Mouse (Mus musculus): ENCODE results near the gene Katnb1. TPM values are rescaled to one million over a fixed set of nuclear protein-coding genes. Genes with fewer than 3 reads are reported as not detected.

The Katnb1 gene
- polyA plus RNA-seq, 1 experiment from 2014 or later: 49.9 TPM

- peak; percentile 50 for ATAC-seq
- 37% methylated on average over 3 of the region's 3 CpGs for WGBS
- H3K4me2 ChIP-seq (ENCODE audit: low read length): no peak overlapping the region
- no peak overlapping the region for H3K4me3 ChIP-seq (replicated peaks; ENCODE audit: low read length)
- no peaks in the 10 kb centered on the region for H3K9me3 ChIP-seq (ENCODE audit: control insufficient read depth, low read length)
- H3K27me3 ChIP-seq (replicated peaks; ENCODE audit: control insufficient read depth, insufficient read depth, low read length): peaks cover 10% of the 10 kb centered on the region
- no peaks in the 10 kb centered on the region for H3K36me3 ChIP-seq (ENCODE audit: control insufficient read depth, insufficient read depth)
- peaks cover 14% of the 10 kb centered on the region for H3K4me1 ChIP-seq (replicated peaks; ENCODE audit: control insufficient read depth, insufficient read depth, low read length)
- H3K27ac ChIP-seq (ENCODE audit: low read length): no peak overlapping the region
- H3K9ac ChIP-seq (replicated peaks; ENCODE audit: low read depth, low read length): no peak overlapping the region
These were observed 54.3 kb downstream of the Katnb1 start for GRCm38 (mm10) chr8:95135242-95135641.

GRCm38 (mm10) chr8:95136218-95136617 lies 55.2 kb downstream of the Katnb1 start:
- H3K9ac ChIP-seq (replicated peaks; ENCODE audit: low read depth, low read length): no peak overlapping the region
- peaks cover 13% of the 10 kb centered on the region for H3K27me3 ChIP-seq (replicated peaks; ENCODE audit: control insufficient read depth, insufficient read depth, low read length)
- no peak overlapping the region for H3K4me3 ChIP-seq (replicated peaks; ENCODE audit: low read length)
- peaks cover 15% of the 10 kb centered on the region for H3K4me1 ChIP-seq (replicated peaks; ENCODE audit: control insufficient read depth, insufficient read depth, low read length)
- WGBS: 69% methylated on average over 3 of the region's 3 CpGs
- no peak overlapping the region for H3K27ac ChIP-seq (ENCODE audit: low read length)
- H3K4me2 ChIP-seq (ENCODE audit: low read length): no peak overlapping the region
- no peaks in the 10 kb centered on the region for H3K9me3 ChIP-seq (ENCODE audit: control insufficient read depth, low read length)
- ATAC-seq: no peak
- H3K36me3 ChIP-seq (ENCODE audit: control insufficient read depth, insufficient read depth): no peaks in the 10 kb centered on the region

- H3K9me3 ChIP-seq (ENCODE audit: control insufficient read depth, low read length): no peaks in the 10 kb centered on the region
- no peaks in the 10 kb centered on the region for H3K36me3 ChIP-seq (ENCODE audit: control insufficient read depth, insufficient read depth)
- H3K27me3 ChIP-seq (replicated peaks; ENCODE audit: control insufficient read depth, insufficient read depth, low read length): peaks cover 13% of the 10 kb centered on the region
- H3K27ac ChIP-seq (ENCODE audit: low read length): no peak overlapping the region
- 23% methylated on average over 12 of the region's 12 CpGs for WGBS
- no peak overlapping the region; the same call in 1 of the 2 replicates for H3K4me2 ChIP-seq (ENCODE audit: low read length)
- H3K9ac ChIP-seq (replicated peaks; ENCODE audit: low read depth, low read length): no peak overlapping the region; the same call in 1 of the 2 replicates
- H3K4me1 ChIP-seq (replicated peaks; ENCODE audit: control insufficient read depth, insufficient read depth, low read length): peaks cover 23% of the 10 kb centered on the region
- ATAC-seq: no peak
- peak overlapping the region; percentile 21 for H3K4me3 ChIP-seq (replicated peaks; ENCODE audit: low read length)
These were observed 56.2 kb downstream of the Katnb1 start for GRCm38 (mm10) chr8:95137201-95137600.

- peaks cover 27% of the 10 kb centered on the region for H3K4me1 ChIP-seq (replicated peaks; ENCODE audit: control insufficient read depth, insufficient read depth, low read length)
- ATAC-seq: no peak
- 1% methylated on average over 28 of the region's 28 CpGs for WGBS
- H3K4me3 ChIP-seq (replicated peaks; ENCODE audit: low read length): peak overlapping the region; percentile 21
- peak overlapping the region; percentile 47 for H3K4me2 ChIP-seq (ENCODE audit: low read length)
- H3K9ac ChIP-seq (replicated peaks; ENCODE audit: low read depth, low read length): peak overlapping the region; percentile 41
- no peak overlapping the region for H3K27ac ChIP-seq (ENCODE audit: low read length)
- H3K9me3 ChIP-seq (ENCODE audit: control insufficient read depth, low read length): no peaks in the 10 kb centered on the region
- H3K36me3 ChIP-seq (ENCODE audit: control insufficient read depth, insufficient read depth): no peaks in the 10 kb centered on the region
- peaks cover 13% of the 10 kb centered on the region for H3K27me3 ChIP-seq (replicated peaks; ENCODE audit: control insufficient read depth, insufficient read depth, low read length)
These were observed 56.7 kb downstream of the Katnb1 start for GRCm38 (mm10) chr8:95137641-95138098.

GRCm38 (mm10) chr8:95138341-95139050 lies 57.5 kb downstream of the Katnb1 start:
- peaks cover 13% of the 10 kb centered on the region for H3K27me3 ChIP-seq (replicated peaks; ENCODE audit: control insufficient read depth, insufficient read depth, low read length)
- no peaks in the 10 kb centered on the region for H3K9me3 ChIP-seq (ENCODE audit: control insufficient read depth, low read length)
- peak overlapping the region; percentile 41; the same call in 1 of the 2 replicates for H3K9ac ChIP-seq (replicated peaks; ENCODE audit: low read depth, low read length)
- WGBS: 14% methylated on average over 6 of the region's 6 CpGs
- H3K4me3 ChIP-seq (replicated peaks; ENCODE audit: low read length): no peak overlapping the region; the same call in 1 of the 2 replicates
- H3K4me2 ChIP-seq (ENCODE audit: low read length): peak overlapping the region; percentile 47
- H3K4me1 ChIP-seq (replicated peaks; ENCODE audit: control insufficient read depth, insufficient read depth, low read length): peaks cover 35% of the 10 kb centered on the region
- ATAC-seq: peak; percentile 10; the same call in 1 of the 2 replicates
- no peak overlapping the region for H3K27ac ChIP-seq (ENCODE audit: low read length)
- no peaks in the 10 kb centered on the region for H3K36me3 ChIP-seq (ENCODE audit: control insufficient read depth, insufficient read depth)

- H3K9me3 ChIP-seq (ENCODE audit: control insufficient read depth, low read length): no peaks in the 10 kb centered on the region
- WGBS: 63% methylated on average over 1 of the region's 1 CpGs
- no peak for ATAC-seq
- no peaks in the 10 kb centered on the region for H3K36me3 ChIP-seq (ENCODE audit: control insufficient read depth, insufficient read depth)
- no peak overlapping the region for H3K4me2 ChIP-seq (ENCODE audit: low read length)
- H3K4me1 ChIP-seq (replicated peaks; ENCODE audit: control insufficient read depth, insufficient read depth, low read length): peaks cover 36% of the 10 kb centered on the region
- no peak overlapping the region for H3K4me3 ChIP-seq (replicated peaks; ENCODE audit: low read length)
- H3K9ac ChIP-seq (replicated peaks; ENCODE audit: low read depth, low read length): no peak overlapping the region
- peaks cover 13% of the 10 kb centered on the region for H3K27me3 ChIP-seq (replicated peaks; ENCODE audit: control insufficient read depth, insufficient read depth, low read length)
- H3K27ac ChIP-seq (ENCODE audit: low read length): no peak overlapping the region
These were observed 58.0 kb downstream of the Katnb1 start for GRCm38 (mm10) chr8:95139051-95139365.

GRCm38 (mm10) chr8:95140555-95140954 lies 59.6 kb downstream of the Katnb1 start:
- Histone ChIP-seq H3K4me2 (ENCODE audit: low read length) (no peak overlapping the region), H3K9ac (replicated peaks; ENCODE audit: low read depth, low read length) (no peak overlapping the region), H3K27me3 (replicated peaks; ENCODE audit: control insufficient read depth, insufficient read depth, low read length) (peaks cover 13% of the 10 kb centered on the region), H3K9me3 (ENCODE audit: control insufficient read depth, low read length) (no peaks in the 10 kb centered on the region), H3K4me3 (replicated peaks; ENCODE audit: low read length) (no peak overlapping the region), H3K4me1 (replicated peaks; ENCODE audit: control insufficient read depth, insufficient read depth, low read length) (peaks cover 36% of the 10 kb centered on the region), H3K36me3 (ENCODE audit: control insufficient read depth, insufficient read depth) (no peaks in the 10 kb centered on the region), H3K27ac (ENCODE audit: low read length) (no peak overlapping the region)
- 75% methylated on average over 5 of the region's 5 CpGs for WGBS
- no peak for ATAC-seq

- Histone ChIP-seq H3K4me1 (replicated peaks; ENCODE audit: control insufficient read depth, insufficient read depth, low read length) (peaks cover 36% of the 10 kb centered on the region), H3K36me3 (ENCODE audit: control insufficient read depth, insufficient read depth) (no peaks in the 10 kb centered on the region), H3K9ac (replicated peaks; ENCODE audit: low read depth, low read length) (no peak overlapping the region), H3K4me2 (ENCODE audit: low read length) (no peak overlapping the region), H3K27ac (ENCODE audit: low read length) (no peak overlapping the region), H3K4me3 (replicated peaks; ENCODE audit: low read length) (no peak overlapping the region), H3K27me3 (replicated peaks; ENCODE audit: control insufficient read depth, insufficient read depth, low read length) (peaks cover 13% of the 10 kb centered on the region), H3K9me3 (ENCODE audit: control insufficient read depth, low read length) (no peaks in the 10 kb centered on the region)
- 86% methylated on average over 1 of the region's 1 CpGs for WGBS
- ATAC-seq: no peak
These were observed 60.0 kb downstream of the Katnb1 start for GRCm38 (mm10) chr8:95141026-95141425.

GRCm38 (mm10) chr8:95141469-95142074 lies 60.6 kb downstream of the Katnb1 start:
- WGBS: 8% methylated on average over 6 of the region's 6 CpGs

More at GRCm38 (mm10) chr8:95141469-95142074, 60.6 kb downstream of the Katnb1 start:
- peak overlapping the region; percentile 68 for H3K4me3 ChIP-seq (replicated peaks; ENCODE audit: low read length)
- ATAC-seq: no peak
- H3K4me2 ChIP-seq (ENCODE audit: low read length): peak overlapping the region; percentile 92
- H3K4me1 ChIP-seq (replicated peaks; ENCODE audit: control insufficient read depth, insufficient read depth, low read length): peaks cover 36% of the 10 kb centered on the region
- H3K27ac ChIP-seq (ENCODE audit: low read length): no peak overlapping the region
- no peaks in the 10 kb centered on the region for H3K36me3 ChIP-seq (ENCODE audit: control insufficient read depth, insufficient read depth)
- H3K9me3 ChIP-seq (ENCODE audit: control insufficient read depth, low read length): no peaks in the 10 kb centered on the region
- H3K9ac ChIP-seq (replicated peaks; ENCODE audit: low read depth, low read length): peak overlapping the region; percentile 79
- H3K27me3 ChIP-seq (replicated peaks; ENCODE audit: control insufficient read depth, insufficient read depth, low read length): peaks cover 10% of the 10 kb centered on the region
